Mouse (Mus musculus) myocyte (in vitro differentiated cells): ENCODE measurements around the gene Vcp.
"Not testable (repeated sequence)": the region's sequence is repeated elsewhere in the genome, so short reads cannot be mapped to it uniquely, and the experiment has no call there.

Experiments used
- E2F4 ChIP-seq: IDR thresholded peaks from one replicate; pipeline ENCODE4 v1.6.1; 2011; ENCODE audit warnings: mild to moderate bottlenecking, control low read depth, moderate library complexity; ENCODE audit not compliant: insufficient read depth
- MAX ChIP-seq: IDR thresholded peaks from one replicate; pipeline ENCODE4 v1.6.1; 2011; ENCODE audit warnings: low read depth, mild to moderate bottlenecking, control low read depth
- MYOD1 ChIP-seq, 3 experiments: IDR thresholded peaks; one replicate each; pipeline ENCODE4 v1.6.1; 2011; ENCODE audit warnings: control low read depth in 2 of 3, low read depth in 2 of 3, mild to moderate bottlenecking in 2 of 3, moderate library complexity in 1 of 3; ENCODE audit not compliant: insufficient read length in 2 of 3, control insufficient read depth in 1 of 3
- MYOG ChIP-seq, 3 experiments: IDR thresholded peaks; one replicate each; pipeline ENCODE4 v1.6.1; 2011; ENCODE audit warnings: control low read depth in 2 of 3, low read depth in 2 of 3, mild to moderate bottlenecking in 2 of 3; ENCODE audit not compliant: insufficient read length in 2 of 3, control insufficient read depth in 1 of 3, insufficient read depth in 1 of 3
- POLR2A ChIP-seq: IDR thresholded peaks from one replicate; pipeline ENCODE4 v1.6.1; 2011; ENCODE audit warnings: low read depth, mild to moderate bottlenecking, control low read depth, moderate library complexity; ENCODE audit not compliant: insufficient read length
- POLR2AphosphoS2 ChIP-seq: IDR thresholded peaks from one replicate; pipeline ENCODE4 v1.6.1; 2011; ENCODE audit warnings: low read depth, control low read depth; ENCODE audit not compliant: insufficient read length
- REST ChIP-seq: IDR thresholded peaks from one replicate; pipeline ENCODE4 v1.6.1; 2011; ENCODE audit warnings: mild to moderate bottlenecking, control low read depth, moderate library complexity; ENCODE audit not compliant: insufficient read depth, insufficient read length
- SRF ChIP-seq: IDR thresholded peaks from one replicate; pipeline ENCODE4 v1.6.1; 2011; ENCODE audit warnings: low read depth; ENCODE audit not compliant: control insufficient read depth, insufficient read length
- TCF12 ChIP-seq: IDR thresholded peaks from one replicate; pipeline ENCODE4 v1.6.1; 2011; ENCODE audit warnings: mild to moderate bottlenecking, control low read depth; ENCODE audit not compliant: poor library complexity, insufficient read depth, severe bottlenecking
- USF1 ChIP-seq: IDR thresholded peaks from one replicate; pipeline ENCODE4 v1.6.1; 2011; ENCODE audit warnings: low read depth, mild to moderate bottlenecking, control low read depth, moderate library complexity

DNA sequence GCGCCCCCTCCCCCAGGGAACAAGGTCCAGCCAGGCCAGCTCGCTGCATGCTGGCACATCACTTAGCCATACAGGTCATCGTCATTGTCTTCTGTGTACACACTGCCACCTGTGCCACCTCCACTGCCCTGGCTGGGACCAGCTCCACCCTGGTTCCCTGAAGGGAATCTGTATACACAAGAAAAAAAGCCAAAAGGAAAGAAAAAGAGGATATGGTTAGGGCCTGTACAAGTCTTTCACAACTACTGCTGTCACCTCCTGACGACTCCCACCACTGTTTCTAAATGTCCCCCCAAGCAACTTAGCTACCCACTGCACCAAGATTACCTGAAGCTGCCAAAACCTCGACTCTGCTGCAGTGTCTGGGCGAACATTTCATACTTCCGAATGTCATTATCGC, 19.8 kb downstream of the Vcp start:
- not testable (repeated sequence) for TF ChIP-seq REST; POLR2A; USF1; MAX; E2F4; POLR2AphosphoS2; TCF12; MYOD1 (IDR thresholded peaks at IDR 0.05; ENCODE audit: control insufficient read depth in 1 of 3, insufficient read length in 2 of 3, low read depth in 2 of 3); MYOG (IDR thresholded peaks at IDR 0.05; ENCODE audit: control insufficient read depth in 1 of 3, insufficient read depth in 1 of 3, insufficient read length in 2 of 3, low read depth in 2 of 3); SRF
